ENCODE assay signal across 16 mouse cellular contexts in the genomic region with DNA sequence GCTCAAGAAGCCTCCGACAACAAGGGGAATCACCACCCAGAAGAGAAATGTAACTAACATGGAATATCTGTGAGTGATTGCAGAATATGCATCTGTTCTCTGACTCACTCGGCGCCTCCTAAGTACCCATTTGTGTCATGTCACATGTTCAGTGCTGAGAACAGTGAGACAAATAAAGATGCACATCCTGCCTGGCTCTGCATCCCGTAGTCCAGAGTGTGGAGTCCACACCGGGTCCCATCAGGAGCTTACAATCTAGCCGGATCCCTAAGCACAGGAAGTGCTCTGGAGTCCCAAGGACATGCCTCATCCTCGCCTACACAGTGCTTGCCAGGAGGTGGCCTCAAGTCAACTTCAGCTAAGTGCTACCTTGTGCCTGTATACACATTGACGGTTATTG. TPM values are rescaled to one million over a fixed set of nuclear protein-coding genes. Genes with fewer than 3 reads are reported as not detected.
A peak's percentile ranks its signal among the peaks of the same experiment; 100 is the strongest.
DNase-seq lines count a peak whose midpoint lies in the region; ATAC-seq and TF ChIP-seq lines count a peak whose summit lies in the region.
"Had no signal": no experiment of that assay in that cellular context is flagged by ENCODE, and none has a peak within 500 bp of the region (broad histone marks: within the 10 kb centered on the region; RNA-seq: fewer than 3 reads in every experiment).

No protein-coding gene starts in this region.

- H3K27ac ChIP-seq in layer of hippocampus, adult 2 months = peak overlapping the region; percentile 87
- peak overlapping the region; percentile 72 for H3K27ac ChIP-seq in cortical plate, adult 2 months (ENCODE audit: insufficient read depth, low read length)
- peak overlapping the region; percentile 77 for H3K27ac ChIP-seq in stomach, embryonic 16.5 days (ENCODE audit: low read length)
- H3K27ac ChIP-seq: hindbrain, embryonic 10.5 days; liver, embryonic 13.5 days had no signal

- peak in 1 of 2 experiments; percentile 73 for DNase-seq in layer of hippocampus, adult 2 months (ENCODE audit: low spot score in 2 of 2)
- no peak for DNase-seq in layer of hippocampus, postnatal 10 days (ENCODE audit: low spot score in 2 of 2)
- DNase-seq in left cerebral cortex, adult 9 months (ENCODE audit: low spot score in 2 of 2) = peak; percentile 43 to 67
- DNase-seq in T-cell, adult 2 months (ENCODE audit: low spot score) = no peak
- no peak for DNase-seq in adipocyte (ENCODE audit: low spot score)
- DNase-seq: adrenal gland, postnatal 36 days; cerebellum, adult 8-10 months; forebrain, postnatal 0 days; gastrocnemius, postnatal 25 days; kidney, adult 2 months; kidney, postnatal 14 days; liver, embryonic 13.5 days; thymus, postnatal 14 days had no signal

- peaks cover 28% of the 10 kb centered on the region for H3K4me1 ChIP-seq in cortical plate, adult 2 months (ENCODE audit: control insufficient read depth, insufficient read depth, low read length)
- H3K4me1 ChIP-seq in stomach, embryonic 16.5 days (ENCODE audit: control insufficient read depth, insufficient read depth, low read length) = no peaks in the 10 kb centered on the region
- H3K4me1 ChIP-seq: hindbrain, embryonic 10.5 days; liver, embryonic 13.5 days had no signal

- no peak for ATAC-seq in stomach, embryonic 16.5 days (ENCODE audit: insufficient read depth, low FRiP score)
- ATAC-seq: forebrain, postnatal 0 days had no signal

- no peak overlapping the region for H3K9ac ChIP-seq in stomach, embryonic 16.5 days (ENCODE audit: low read length)
- H3K9ac ChIP-seq: forebrain, postnatal 0 days; liver, embryonic 13.5 days had no signal

- no peaks in the 10 kb centered on the region for H3K27me3 ChIP-seq in stomach, embryonic 16.5 days (ENCODE audit: control insufficient read depth, insufficient read depth, low read length)
- H3K27me3 ChIP-seq: liver, embryonic 13.5 days had no signal

- H3K4me2 ChIP-seq in stomach, embryonic 16.5 days (ENCODE audit: low read depth, low read length) = no peak overlapping the region
- H3K4me2 ChIP-seq: liver, embryonic 13.5 days had no signal

- no peak overlapping the region for H3K4me3 ChIP-seq in layer of hippocampus, adult 2 months
- no peak overlapping the region for H3K4me3 ChIP-seq in cortical plate, adult 2 months (ENCODE audit: insufficient read depth, low read length)
- H3K4me3 ChIP-seq in stomach, embryonic 16.5 days (replicated peaks; ENCODE audit: low read length) = no peak overlapping the region
- H3K4me3 ChIP-seq: hindbrain, embryonic 10.5 days; liver, embryonic 13.5 days had no signal

- peak; percentile 31; the same call in 1 of the 2 replicates for TF ChIP-seq POLR2A in cortical plate, adult 2 months (IDR thresholded peaks at IDR 0.05; ENCODE audit: extremely low read depth, insufficient read depth, low read length)

- H3K36me3 ChIP-seq in stomach, embryonic 16.5 days (ENCODE audit: control insufficient read depth, insufficient read depth, low read length) = no peaks in the 10 kb centered on the region
- H3K36me3 ChIP-seq: hindbrain, embryonic 10.5 days; liver, embryonic 13.5 days had no signal

- no peaks in the 10 kb centered on the region for H3K9me3 ChIP-seq in stomach, embryonic 16.5 days (replicated peaks; ENCODE audit: control insufficient read depth, low read length)
- H3K9me3 ChIP-seq: hindbrain, embryonic 10.5 days; liver, embryonic 13.5 days had no signal

- TF ChIP-seq CTCF in layer of hippocampus, adult 2 months (conservative IDR thresholded peaks at IDR 0.05) = no peak
- TF ChIP-seq CTCF in cortical plate, adult 2 months (IDR thresholded peaks at IDR 0.05; ENCODE audit: extremely low read depth, insufficient read depth, low read length) = no peak

- 67% methylated on average over 8 of the region's 8 CpGs for WGBS in stomach, embryonic 16.5 days

RNA-seq across cellular contexts. Expression of gene Kcnma1, which starts 32.1 kb away (rescaled TPM):
- total RNA-seq in layer of hippocampus, adult 2 months (2021) = 100 to 1,000 TPM; 141 to 145 TPM
- total RNA-seq in layer of hippocampus, postnatal 10 days (2021) = 100 to 1,000 TPM; 119 to 120 TPM
- 57.9 and 60.3 TPM in 2 replicates for polyA plus RNA-seq in cortical plate, adult 2 months (2012; rRNA removed)
- 11.9 and 13.4 TPM in 2 replicates for polyA plus RNA-seq in stomach, embryonic 16.5 days (2015; fragmentation: Nextera tagmentation; extraction: Ambion mirVana)

Comparison
In these comparisons a context has a peak if more than half of its experiments do, and no peak if none do; other contexts are left out.
1. DNase-seq: peak in left cerebral cortex, adult 9 months (2 of 2); none in layer of hippocampus, postnatal 10 days (0 of 2), T-cell, adult 2 months (single experiment) and adipocyte (single experiment).
2. Peak in every context shown above with its lines, with median percentiles within 50 percentile points of each other: H3K27ac ChIP-seq.